Mouse (Mus musculus): Measurements from ENCODE around the gene Gm2000.

GRCm38 (mm10) chr1:156352466-156352865, 13.4 kb upstream of the Gm2000 start:
- no peak for TF ChIP-seq CTCF (IDR thresholded peaks at IDR 0.05; ENCODE audit: borderline replicate concordance, insufficient read depth, low read length)
- TF ChIP-seq POLR2A (IDR thresholded peaks at IDR 0.05; ENCODE audit: low read depth, low read length), result no peak

Data from embryonic fibroblast, embryonic 13.5 days (primary cell).